Mouse (Mus musculus): ENCODE results near the gene Bbox1.

Gene Bbox1

DNA sequence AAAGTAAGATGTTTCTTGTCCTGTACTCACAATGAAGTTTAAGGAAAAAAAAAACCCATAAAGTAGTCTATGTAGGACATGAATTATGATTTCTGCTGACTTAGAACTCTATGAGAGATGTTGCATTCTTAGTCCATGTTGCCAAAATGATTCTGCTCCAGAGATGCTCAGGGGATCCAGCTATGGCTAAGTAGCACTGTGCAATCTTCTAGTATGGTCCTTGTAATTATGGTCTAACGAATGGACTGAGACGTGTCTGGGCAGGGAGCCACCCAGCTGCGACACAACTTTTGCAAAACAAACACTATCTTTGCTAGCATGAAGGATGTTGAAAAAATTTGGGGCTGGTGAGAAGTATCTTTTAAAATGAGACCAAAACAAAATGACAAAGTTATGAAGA lies 45.1 kb downstream of the Bbox1 start:
- no peak for DNase-seq

- DNase-seq: peak; percentile 7
These were observed 82.1 kb downstream of the Bbox1 start for GRCm38 (mm10) chr2:110232252-110232651.

GRCm38 (mm10) chr2:110230753-110231152 lies 83.6 kb downstream of the Bbox1 start:
- peak; percentile 13 for DNase-seq

- DNase-seq: peak; percentile 90
These were observed 84.9 kb downstream of the Bbox1 start for GRCm38 (mm10) chr2:110229143-110230087.

DNA sequence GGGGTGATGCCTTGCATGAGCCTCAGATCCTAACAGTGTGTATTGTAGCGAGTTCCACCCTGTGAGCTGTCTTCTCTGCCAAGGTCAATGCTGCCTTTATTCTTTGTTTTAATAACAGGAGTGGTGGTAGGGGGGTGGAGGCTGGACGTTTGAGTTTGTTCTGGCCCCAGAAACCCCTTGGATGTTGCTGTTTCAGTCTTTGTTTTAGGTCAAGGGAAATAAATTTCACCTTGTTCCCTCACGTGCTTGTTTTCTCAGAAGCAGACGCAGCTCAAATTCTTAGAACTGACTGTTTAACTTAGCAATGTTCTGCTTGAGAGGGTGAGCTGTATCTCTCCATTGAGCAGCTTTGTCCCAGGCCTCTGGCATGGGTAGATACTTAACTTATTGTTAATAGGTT lies 87.9 kb downstream of the Bbox1 start:
- DNase-seq: no peak

GRCm38 (mm10) chr2:110225969-110226368 lies 88.4 kb downstream of the Bbox1 start:
- no peak for DNase-seq

- DNase-seq: no peak
These were observed 91.6 kb downstream of the Bbox1 start for GRCm38 (mm10) chr2:110222793-110223192.

DNA sequence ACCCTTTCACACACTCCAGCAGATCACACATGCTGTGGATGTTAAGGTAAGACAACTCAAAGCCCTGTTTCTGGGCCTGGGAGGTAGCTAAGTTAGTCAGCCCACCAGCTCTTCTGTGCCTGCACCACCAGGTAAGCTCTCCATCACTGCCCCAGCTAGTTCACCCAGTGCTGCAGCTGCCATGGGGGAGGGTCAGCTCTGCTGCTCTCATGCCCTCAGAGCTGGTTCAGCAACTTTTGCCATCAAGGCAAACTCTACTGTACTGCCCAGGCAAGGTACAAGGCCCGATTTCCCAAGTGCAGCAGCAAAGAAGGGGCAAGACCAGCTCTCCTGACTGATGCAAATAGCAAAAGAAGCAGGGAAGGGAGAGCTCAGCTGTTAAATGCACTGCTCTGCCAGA lies 93.9 kb downstream of the Bbox1 start:
- DNase-seq: no peak

GRCm38 (mm10) chr2:110215685-110216058 lies 98.7 kb downstream of the Bbox1 start:
- DNase-seq: no peak

DNA sequence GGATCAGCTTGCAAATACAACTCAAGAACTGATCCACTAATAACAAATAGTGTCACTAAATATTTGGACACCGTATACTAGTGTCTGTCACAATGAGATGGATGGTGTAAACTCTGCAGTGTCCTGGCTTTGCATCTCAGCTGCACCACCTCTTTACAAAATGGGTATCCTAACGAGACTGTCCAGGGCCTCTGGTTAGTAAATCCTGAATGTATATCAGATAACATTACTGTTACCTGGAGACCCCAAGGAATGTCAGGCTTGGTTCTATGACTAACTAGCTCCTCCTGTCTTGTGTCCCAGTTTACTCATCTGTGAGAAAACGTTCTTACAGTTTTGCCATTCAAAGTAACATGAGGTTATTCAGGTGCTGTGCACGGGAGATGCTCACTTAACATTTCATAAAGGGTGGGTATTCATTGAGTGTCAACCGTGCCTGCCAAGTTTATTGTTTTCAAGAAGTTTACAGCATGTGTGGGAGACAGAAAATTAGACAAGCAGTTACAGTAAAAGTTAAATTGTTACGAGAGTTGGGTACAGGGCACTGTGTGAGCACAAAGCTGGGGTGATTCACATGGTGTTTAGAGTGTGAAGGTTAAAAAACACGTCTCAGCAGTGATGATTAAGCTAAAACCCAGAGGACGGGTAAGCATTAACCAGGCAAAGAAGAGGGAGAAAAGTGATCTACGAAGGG lies 99.2 kb downstream of the Bbox1 start:
- no peak for DNase-seq

DNA sequence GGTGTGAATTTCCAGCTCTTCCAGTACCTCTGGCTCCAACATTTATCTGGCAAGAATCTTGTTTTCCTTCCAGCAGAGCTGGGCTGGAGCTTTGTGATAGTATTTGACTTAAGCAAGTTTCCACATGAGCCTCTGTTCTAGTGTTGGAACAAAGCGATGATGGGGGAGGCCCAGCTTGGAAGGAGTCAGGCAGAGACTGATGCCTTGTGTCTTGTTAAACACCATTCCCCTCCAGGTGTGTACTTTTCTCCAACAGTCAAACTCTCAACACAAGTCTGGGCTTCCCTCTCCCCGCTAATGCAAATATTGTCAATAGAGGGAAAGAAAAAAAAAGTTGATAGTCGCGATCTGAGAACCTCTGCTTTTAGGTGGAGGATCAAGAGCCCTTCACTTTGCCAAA lies 100.1 kb downstream of the Bbox1 start:
- DNase-seq: no peak
